Mouse (Mus musculus): ENCODE results near the gene Gpr146. TPM values are rescaled to one million over a fixed set of nuclear protein-coding genes. Genes with fewer than 3 reads are reported as not detected.

Gpr146 gene
- total RNA-seq, 2 experiments from 2014 or later, result 8.8 to 10.2 TPM

- DNase-seq (ENCODE audit: low spot score in 2 of 2), result peak; percentile 53 to 79
Measured at GRCm38 (mm10) chr5:139423026-139423865, 45.7 kb downstream of the Gpr146 start, which contains the start of gene Gper1. Gene Gper1, plus strand, starts transcription at chr5:139423151.

GRCm38 (mm10) chr5:139425198-139425597 lies 47.7 kb downstream of the Gpr146 start:
- DNase-seq (ENCODE audit: low spot score in 2 of 2), result no peak

GRCm38 (mm10) chr5:139427001-139427400 lies 49.5 kb downstream of the Gpr146 start:
- DNase-seq (ENCODE audit: low spot score in 2 of 2), result no peak

GRCm38 (mm10) chr5:139427989-139428388 lies 50.5 kb downstream of the Gpr146 start:
- no peak for DNase-seq (ENCODE audit: low spot score in 2 of 2)

- DNase-seq (ENCODE audit: low spot score in 2 of 2), result no peak
Measured at GRCm38 (mm10) chr5:139429818-139430341, 52.4 kb downstream of the Gpr146 start.

GRCm38 (mm10) chr5:139432333-139432732 lies 54.8 kb downstream of the Gpr146 start:
- no peak for DNase-seq (ENCODE audit: low spot score in 2 of 2)

- DNase-seq (ENCODE audit: low spot score in 2 of 2), result no peak
Measured at GRCm38 (mm10) chr5:139432747-139433508, 55.4 kb downstream of the Gpr146 start.

GRCm38 (mm10) chr5:139433842-139434568 lies 56.5 kb downstream of the Gpr146 start:
- no peak for DNase-seq (ENCODE audit: low spot score in 2 of 2)

- no peak for DNase-seq (ENCODE audit: low spot score in 2 of 2)
Measured at GRCm38 (mm10) chr5:139434940-139435339, 57.4 kb downstream of the Gpr146 start.

GRCm38 (mm10) chr5:139437769-139438168 lies 60.3 kb downstream of the Gpr146 start:
- DNase-seq (ENCODE audit: low spot score in 2 of 2), result no peak

GRCm38 (mm10) chr5:139438440-139438839 lies 60.9 kb downstream of the Gpr146 start:
- no peak for DNase-seq (ENCODE audit: low spot score in 2 of 2)

GRCm38 (mm10) chr5:139440451-139440850 lies 63.0 kb downstream of the Gpr146 start:
- DNase-seq (ENCODE audit: low spot score in 2 of 2), result peak in 1 of 2 experiments; percentile 39

GRCm38 (mm10) chr5:139440926-139441725 lies 63.6 kb downstream of the Gpr146 start:
- DNase-seq (ENCODE audit: low spot score in 2 of 2), result no peak

- no peak for DNase-seq (ENCODE audit: low spot score in 2 of 2)
Measured at GRCm38 (mm10) chr5:139441726-139442018, 64.2 kb downstream of the Gpr146 start.

- DNase-seq (ENCODE audit: low spot score in 2 of 2), result no peak
Measured at GRCm38 (mm10) chr5:139442428-139442827, 64.9 kb downstream of the Gpr146 start.

GRCm38 (mm10) chr5:139442962-139443361 lies 65.5 kb downstream of the Gpr146 start:
- DNase-seq (ENCODE audit: low spot score in 2 of 2), result no peak

- DNase-seq (ENCODE audit: low spot score in 2 of 2), result no peak
Measured at GRCm38 (mm10) chr5:139445258-139445657, 67.8 kb downstream of the Gpr146 start.
